Mouse (Mus musculus) urinary bladder, adult 18-20 months (tissue): Measurements from ENCODE around the gene Gpr108.

Experiments
- DNase-seq, 2 experiments: peaks; one replicate each; pipeline ENCODE4 v3.0.0; 2022; ENCODE audit warnings: low spot score in 2 of 2, mixed read lengths in 2 of 2

Gpr108 gene

GRCm38 (mm10) chr17:57271301-57271700 lies 23.1 kb upstream of the Gpr108 start:
- no peak for DNase-seq

- no peak for DNase-seq
Measured at GRCm38 (mm10) chr17:57267556-57268126, 19.4 kb upstream of the Gpr108 start.

DNA sequence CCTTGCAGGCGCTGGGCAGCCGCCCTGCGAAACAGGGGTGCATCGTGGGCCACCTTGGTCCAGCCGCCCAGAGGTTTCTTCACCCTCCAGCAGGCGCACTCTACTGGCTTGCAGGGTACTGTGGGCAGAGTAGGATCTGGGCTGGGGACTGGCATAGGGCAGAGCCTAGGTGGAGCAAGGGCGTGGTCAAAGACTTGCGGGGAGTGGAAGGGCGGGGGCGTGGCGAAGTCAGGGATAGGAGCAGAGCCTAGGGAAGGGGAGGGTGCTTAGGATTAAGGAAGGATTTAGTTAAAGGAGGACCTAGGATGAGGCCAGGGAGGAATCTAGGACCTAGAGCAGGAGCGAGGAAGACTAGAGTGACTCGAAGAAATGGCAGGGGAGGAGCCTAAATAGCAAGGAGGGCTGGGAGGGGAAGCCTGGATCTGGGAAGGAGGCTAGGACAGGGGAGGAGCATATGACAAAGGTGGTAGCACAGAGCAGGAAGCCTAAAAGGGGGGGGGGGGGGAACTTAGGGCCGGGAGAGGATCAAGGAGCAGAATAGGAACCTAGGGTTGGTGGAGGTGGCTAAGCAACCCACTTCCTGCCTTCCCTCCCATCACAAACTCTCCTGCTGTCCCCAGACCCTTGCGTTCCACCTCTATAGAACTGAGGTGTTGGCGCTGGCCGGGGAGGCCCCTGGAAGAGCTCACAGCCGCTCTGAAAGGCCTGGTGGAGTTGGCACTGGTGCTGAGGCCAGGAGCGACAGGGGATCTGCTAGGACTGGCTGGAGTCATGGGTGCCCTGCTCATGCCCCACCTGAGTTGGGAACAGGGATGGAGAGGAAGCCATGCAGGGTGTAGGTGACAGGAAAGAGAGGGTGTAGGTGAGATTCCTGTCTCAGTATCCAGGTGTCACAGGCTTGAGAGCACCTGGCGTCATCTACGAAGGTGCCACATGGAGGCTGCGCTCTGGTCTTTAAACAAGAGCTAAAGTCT lies 17.0 kb upstream of the Gpr108 start:
- peak; percentile 65 to 79 for DNase-seq

- DNase-seq = no peak
Measured at GRCm38 (mm10) chr17:57264164-57264563, 15.9 kb upstream of the Gpr108 start.

- no peak for DNase-seq
Measured at GRCm38 (mm10) chr17:57262901-57263550, 14.8 kb upstream of the Gpr108 start.

DNA sequence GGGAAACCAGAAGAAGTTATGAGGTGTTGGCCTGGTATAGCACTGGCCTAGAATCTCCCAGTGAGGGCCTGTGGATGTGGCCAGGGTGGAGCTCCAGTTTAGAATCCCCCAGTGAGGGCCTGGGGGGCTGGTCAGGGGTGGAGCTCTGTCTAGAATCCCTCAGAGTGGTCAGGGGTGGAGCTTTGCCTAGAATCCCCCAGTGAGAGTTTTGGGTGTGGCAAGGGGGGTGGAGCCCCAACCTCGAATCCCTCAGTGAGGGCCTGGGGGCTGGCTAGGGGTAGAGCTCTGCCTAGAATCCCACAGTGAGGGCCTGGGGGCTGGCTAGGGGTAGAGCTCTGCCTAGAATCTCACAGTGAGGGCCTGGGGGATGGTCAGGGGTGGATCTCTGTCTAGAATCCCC lies 13.6 kb upstream of the Gpr108 start:
- DNase-seq = no peak

- DNase-seq = no peak
Measured at GRCm38 (mm10) chr17:57261286-57261685, 13.0 kb upstream of the Gpr108 start.

DNA sequence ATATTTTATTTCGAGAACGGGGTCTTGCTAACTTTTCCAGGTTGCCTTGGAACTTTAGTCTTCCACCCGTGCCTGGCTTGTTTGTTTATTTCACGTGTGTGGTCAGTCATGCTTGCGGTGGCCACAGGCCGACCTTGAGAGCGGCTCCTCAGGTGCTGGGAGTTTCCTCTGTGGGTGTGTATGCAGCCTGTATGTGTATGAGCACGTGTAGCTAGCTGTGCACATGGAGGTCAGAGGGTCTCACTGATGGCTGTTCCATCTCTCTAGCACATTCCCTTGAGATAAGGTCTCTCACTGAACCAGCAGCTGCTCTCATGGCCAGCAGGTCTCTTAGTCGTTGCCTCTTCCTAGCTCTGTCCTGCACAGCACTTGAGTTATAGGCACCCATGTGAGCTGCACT lies 12.1 kb upstream of the Gpr108 start:
- DNase-seq = no peak

GRCm38 (mm10) chr17:57259742-57260141 lies 11.5 kb upstream of the Gpr108 start:
- DNase-seq = no peak

GRCm38 (mm10) chr17:57258191-57258590 lies 9.9 kb upstream of the Gpr108 start:
- no peak for DNase-seq

GRCm38 (mm10) chr17:57256921-57257485 lies 8.8 kb upstream of the Gpr108 start:
- no peak for DNase-seq

GRCm38 (mm10) chr17:57255354-57255753 lies 7.1 kb upstream of the Gpr108 start:
- DNase-seq = no peak

DNA sequence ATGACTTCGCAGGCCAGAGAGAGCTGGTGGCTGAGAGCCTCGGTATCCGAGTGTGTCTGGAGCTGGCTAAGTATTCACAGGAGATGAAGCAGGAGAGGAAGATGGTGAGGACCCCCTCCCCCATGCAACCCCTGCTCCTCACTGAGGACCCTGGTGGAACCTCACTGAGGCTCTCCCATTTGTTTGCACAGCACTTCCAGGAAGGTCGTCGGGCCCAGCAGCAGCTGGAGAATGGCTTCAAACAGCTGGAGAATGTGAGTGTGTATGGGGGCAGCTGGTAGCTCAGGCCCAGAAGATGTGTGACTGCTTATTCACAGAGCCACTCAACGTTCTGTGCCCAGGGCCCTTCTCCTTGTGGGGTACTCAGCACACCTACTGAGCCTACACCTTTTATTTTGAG lies 5.1 kb upstream of the Gpr108 start:
- no peak for DNase-seq

- DNase-seq = no peak
Measured at GRCm38 (mm10) chr17:57251431-57251830, 3.2 kb upstream of the Gpr108 start.

- DNase-seq = peak; percentile 54 to 59
Measured at GRCm38 (mm10) chr17:57250461-57251160, 2.4 kb upstream of the Gpr108 start.

GRCm38 (mm10) chr17:57249186-57250181 lies 1.2 kb upstream of the Gpr108 start, which contains the start of gene Trip10:
Gene Trip10, plus strand, starts transcription at chr17:57249455.
- peak; percentile 95 to 100 for DNase-seq

GRCm38 (mm10) chr17:57248771-57249170 lies 525 bp upstream of the Gpr108 start:
- no peak for DNase-seq

GRCm38 (mm10) chr17:57247393-57248200 lies 649 bp downstream of the Gpr108 start:
- DNase-seq = peak; percentile 63 to 91

DNA sequence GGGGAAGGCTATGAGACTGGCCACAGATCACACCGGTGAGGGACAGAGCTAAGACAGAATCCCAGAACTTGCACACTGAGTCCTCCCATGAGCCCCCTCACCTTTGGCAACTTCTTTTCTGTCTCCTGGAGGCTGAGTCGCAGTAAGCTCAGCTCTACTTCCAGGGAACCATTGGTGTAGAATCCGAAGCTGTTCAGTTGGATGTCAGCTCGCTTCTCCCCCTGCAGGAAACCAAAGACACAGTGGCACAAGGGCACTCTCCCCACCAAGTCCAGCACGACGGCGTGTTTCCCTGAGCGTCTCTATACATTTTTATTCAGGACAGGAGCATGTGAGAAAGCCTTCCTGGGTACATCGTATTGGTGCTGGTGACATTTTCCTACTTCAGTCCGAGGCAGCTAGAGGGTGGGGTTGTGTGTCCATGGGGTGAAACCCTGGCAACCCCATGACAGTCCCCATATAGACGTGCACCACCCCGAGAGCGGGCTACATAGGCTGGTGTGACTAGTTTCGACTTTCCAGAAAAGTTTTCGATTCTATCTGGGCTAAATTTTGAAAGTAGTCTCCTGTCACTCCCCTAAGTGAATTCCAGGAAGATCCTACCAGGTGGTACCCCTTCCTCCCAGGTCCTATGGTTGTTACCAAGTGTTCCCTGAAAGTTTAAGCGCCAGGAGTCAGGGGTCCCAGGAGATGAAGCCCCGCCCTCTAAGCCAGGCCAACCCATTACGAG lies 1.4 kb downstream of the Gpr108 start:
- DNase-seq = no peak
